ENCODE assay signal across 8 mouse cellular contexts in the genomic region with DNA sequence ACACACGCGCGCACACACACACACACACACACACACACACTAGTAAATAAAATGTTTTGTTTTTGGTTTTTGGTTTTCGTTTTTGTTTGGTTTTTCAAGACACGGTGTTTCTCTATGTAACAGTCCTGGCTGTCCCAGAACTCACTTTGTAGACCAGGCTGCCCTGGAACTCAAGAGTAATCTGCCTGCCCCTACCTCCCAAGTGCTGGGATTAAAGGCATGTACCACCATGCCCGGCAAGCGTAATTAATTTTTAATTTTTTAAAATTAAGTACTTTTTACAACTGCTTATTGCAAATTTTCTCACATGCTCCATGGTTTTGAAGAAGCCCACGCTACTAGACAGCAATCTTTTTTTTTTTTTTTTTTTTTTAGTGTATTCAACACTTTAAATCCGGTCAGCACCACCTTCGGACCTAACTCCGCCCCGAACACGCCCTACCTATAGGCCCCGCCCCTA. TPM values are rescaled to one million over a fixed set of nuclear protein-coding genes. Genes with fewer than 3 reads are reported as not detected.
A peak's percentile ranks its signal among the peaks of the same experiment; 100 is the strongest.
DNase-seq lines count a peak whose midpoint lies in the region; ATAC-seq and TF ChIP-seq lines count a peak whose summit lies in the region.

No protein-coding gene starts in this region.

- H3K79me2 ChIP-seq in heart, adult 2 months (replicated peaks; ENCODE audit: control insufficient read depth, insufficient read depth, low read length) = no peaks in the 10 kb centered on the region

- ATAC-seq in megakaryocyte, adult 5-6 weeks (ENCODE audit: poor library complexity, severe bottlenecking) = no peak
- ATAC-seq in limb, embryonic 12.5 days (ENCODE audit: insufficient number of reproducible peaks, insufficient read depth, low FRiP score, low TSS enrichment, low read depth) = peak; percentile 47; the same call in 1 of the 2 replicates

- peak overlapping the region; percentile 78 for H3K4me2 ChIP-seq in limb, embryonic 12.5 days

- TF ChIP-seq EP300 in heart, adult 2 months (IDR thresholded peaks at IDR 0.05; ENCODE audit: insufficient read depth, low read depth, low read length) = no peak

- no peak for TF ChIP-seq CTCF in heart, adult 2 months (IDR thresholded peaks at IDR 0.05)
- no peak for TF ChIP-seq CTCF in olfactory bulb, adult 2 months (IDR thresholded peaks at IDR 0.05; ENCODE audit: insufficient read depth, low read depth, low read length)

- peaks cover 5% of the 10 kb centered on the region for H3K9me3 ChIP-seq in megakaryocyte, embryonic 14.5 days
- H3K9me3 ChIP-seq in limb, embryonic 12.5 days = no peaks in the 10 kb centered on the region

- intact Hi-C loops in heart, adult 2 months (cut with DNase I) = no loop called here

- H3K4me3 ChIP-seq in heart, adult 2 months = peak overlapping the region; percentile 63; the same call in 1 of the 2 replicates
- H3K4me3 ChIP-seq in megakaryocyte, embryonic 14.5 days (replicated peaks) = peak overlapping the region; percentile 94
- peak overlapping the region; percentile 57 for H3K4me3 ChIP-seq in limb, embryonic 12.5 days (replicated peaks)
- peak overlapping the region; percentile 56; the same call in 1 of the 2 replicates for H3K4me3 ChIP-seq in olfactory bulb, adult 2 months (ENCODE audit: insufficient read depth, low read depth, low read length)

- peaks cover 6% of the 10 kb centered on the region for H3K36me3 ChIP-seq in heart, adult 2 months (ENCODE audit: control insufficient read depth, insufficient read depth, low read length)
- peaks cover 31% of the 10 kb centered on the region for H3K36me3 ChIP-seq in megakaryocyte, embryonic 14.5 days (replicated peaks; ENCODE audit: low read length)
- H3K36me3 ChIP-seq in limb, embryonic 12.5 days = no peaks in the 10 kb centered on the region

- no peak overlapping the region for H3K9ac ChIP-seq in heart, adult 2 months (ENCODE audit: low read depth, low read length)
- no peak overlapping the region for H3K9ac ChIP-seq in limb, embryonic 12.5 days (replicated peaks)

- H3K4me1 ChIP-seq in heart, adult 2 months (ENCODE audit: control insufficient read depth, insufficient read depth, low read length) = peaks cover 3% of the 10 kb centered on the region
- H3K4me1 ChIP-seq in megakaryocyte, embryonic 14.5 days = peaks cover 42% of the 10 kb centered on the region
- H3K4me1 ChIP-seq in limb, embryonic 12.5 days (replicated peaks) = peaks cover 9% of the 10 kb centered on the region; the same call in 1 of the 2 replicates
- H3K4me1 ChIP-seq in olfactory bulb, adult 2 months (ENCODE audit: control insufficient read depth, insufficient read depth, low read length) = peaks cover 9% of the 10 kb centered on the region

- DNase-seq in heart, adult 2 months = no peak
- no peak for DNase-seq in heart, adult 11 months
- no peak for DNase-seq in layer of hippocampus, postnatal 14 days (ENCODE audit: low spot score in 2 of 2)
- DNase-seq in frontal cortex, postnatal 14 days (ENCODE audit: low spot score in 2 of 2) = no peak

- 29% methylated on average over 14 of the region's 14 CpGs for WGBS in heart, adult 2 months
- WGBS in limb, embryonic 12.5 days = 24% methylated on average over 14 of the region's 14 CpGs
- WGBS in olfactory bulb, adult 2 months = 32% methylated on average over 14 of the region's 14 CpGs

- no peaks in the 10 kb centered on the region for H3K27me3 ChIP-seq in heart, adult 2 months (ENCODE audit: control insufficient read depth, insufficient read depth, low read length)
- H3K27me3 ChIP-seq in megakaryocyte, embryonic 14.5 days (replicated peaks) = no peaks in the 10 kb centered on the region
- no peaks in the 10 kb centered on the region for H3K27me3 ChIP-seq in limb, embryonic 12.5 days

- TF ChIP-seq POLR2A in heart, adult 2 months (IDR thresholded peaks at IDR 0.05; ENCODE audit: insufficient read depth, low read depth, low read length) = no peak
- no peak for TF ChIP-seq POLR2A in olfactory bulb, adult 2 months (IDR thresholded peaks at IDR 0.05; ENCODE audit: insufficient read depth, low read depth, low read length)

- peak overlapping the region; percentile 18; the same call in 1 of the 2 replicates for H3K27ac ChIP-seq in heart, adult 2 months
- no peak overlapping the region for H3K27ac ChIP-seq in limb, embryonic 12.5 days
- no peak overlapping the region for H3K27ac ChIP-seq in olfactory bulb, adult 2 months (ENCODE audit: insufficient read depth, low read depth, low read length)

RNA-seq across cellular contexts. Expression of a gene that starts 0.3 kb away (rescaled TPM):
- total RNA-seq in heart, adult 2 months (2021) = 10 to 100 TPM; 76.1 to 99.6 TPM
- polyA plus RNA-seq in heart, adult 2 months (2012; rRNA removed) = 57.3 and 108 TPM in 2 replicates
- 12.1 TPM in 1 of 2 replicates, not detected in the other for polyA plus RNA-seq in megakaryocyte, embryonic 14.5 days (2012; ENCODE audit: insufficient read depth, low replicate concordance)
- 26.0 and 29.9 TPM in 2 replicates for total RNA-seq in megakaryocyte, adult 5-6 weeks (2015)
- 17.6 and 24.4 TPM in 2 replicates for total RNA-seq in megakaryocyte, adult 5-6 weeks (2017)
- 9.5 and 14.8 TPM in 2 replicates for polyA plus RNA-seq in limb, embryonic 12.5 days (2016; fragmentation: Nextera tagmentation; extraction: Ambion mirVana)
- polyA plus RNA-seq in olfactory bulb, adult 2 months (2012; ENCODE audit: insufficient read depth, insufficient read length, low replicate concordance, missing spikeins) = not detected in 2 replicates
- 1 to 10 TPM; 4.8 to 5.8 TPM for total RNA-seq in layer of hippocampus, postnatal 14 days (2021)
